Mouse (Mus musculus) kidney, postnatal 25 days (tissue): ENCODE data around the gene Fam171a1.
"Not testable (repeated sequence)": the region's sequence is repeated elsewhere in the genome, so short reads cannot be mapped to it uniquely, and the experiment has no call there.

Source experiments
- DNase-seq, 2 experiments: peaks; one replicate each; pipeline ENCODE4 v3.0.0; 2021; ENCODE audit warnings: mixed read lengths in 2 of 2

Fam171a1 gene

DNA sequence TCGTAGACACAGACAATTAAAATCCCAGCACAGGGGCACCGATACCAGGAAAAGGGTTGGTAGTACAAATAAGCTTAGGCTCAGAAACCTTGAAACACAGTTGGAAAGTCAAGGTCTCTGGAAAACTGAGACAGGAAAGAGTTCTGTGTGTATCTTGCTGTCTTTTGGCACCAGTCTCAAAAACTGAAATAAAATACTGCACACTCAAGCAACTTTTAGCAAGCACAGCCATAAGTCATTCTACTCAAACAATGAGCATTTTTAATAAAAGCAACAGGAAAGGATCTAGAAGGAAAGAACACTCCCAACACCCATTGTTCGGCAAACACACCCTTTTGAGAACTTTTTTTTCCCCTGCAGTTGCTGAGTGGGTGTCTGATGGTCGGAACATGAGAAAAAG is at the start of gene Fam171a1:
TSS of gene Fam171a1 (plus strand) at position 359 of the 400 bp plus-strand sequence.
- DNase-seq: no peak

DNA sequence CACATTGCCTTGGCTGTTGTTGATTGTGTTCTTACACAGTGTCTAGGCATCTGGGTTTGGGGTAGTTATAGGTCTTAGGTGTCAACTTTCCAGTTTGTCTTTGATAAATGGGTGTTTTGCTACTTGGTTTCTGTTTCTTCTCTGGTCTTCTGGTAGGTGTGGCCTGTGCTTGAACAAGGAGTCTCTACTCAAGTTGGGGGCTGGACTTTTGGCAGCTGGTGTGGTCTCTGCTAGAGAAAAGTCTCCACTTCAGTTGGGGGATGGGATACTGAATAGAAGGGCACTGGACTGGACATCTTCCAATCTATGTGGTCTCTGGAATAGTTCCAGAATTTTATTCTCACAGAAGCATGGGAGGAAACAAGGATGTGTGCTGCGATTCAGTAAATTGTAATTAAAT is 44.9 kb upstream of the Fam171a1 start:
- no peak for DNase-seq

DNA sequence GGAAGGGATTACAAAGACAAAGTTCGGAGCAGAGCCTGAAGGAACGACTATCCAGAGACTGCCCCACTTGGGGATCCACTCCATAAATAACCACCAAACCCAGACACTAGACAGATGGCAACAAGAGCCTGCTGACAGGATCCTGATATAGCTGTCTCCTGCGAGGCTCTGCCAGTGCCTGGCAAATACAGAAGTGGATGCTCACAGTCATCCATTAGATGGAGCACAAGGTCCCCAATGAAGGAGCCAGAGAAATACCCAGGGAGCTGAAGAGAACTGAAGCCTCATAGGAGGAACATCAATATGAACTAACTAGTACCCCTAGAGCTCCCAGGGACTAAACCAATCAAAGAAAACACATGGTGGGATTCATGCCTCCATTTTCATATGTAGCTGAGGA is 25.7 kb upstream of the Fam171a1 start:
- not testable (repeated sequence) for DNase-seq

DNA sequence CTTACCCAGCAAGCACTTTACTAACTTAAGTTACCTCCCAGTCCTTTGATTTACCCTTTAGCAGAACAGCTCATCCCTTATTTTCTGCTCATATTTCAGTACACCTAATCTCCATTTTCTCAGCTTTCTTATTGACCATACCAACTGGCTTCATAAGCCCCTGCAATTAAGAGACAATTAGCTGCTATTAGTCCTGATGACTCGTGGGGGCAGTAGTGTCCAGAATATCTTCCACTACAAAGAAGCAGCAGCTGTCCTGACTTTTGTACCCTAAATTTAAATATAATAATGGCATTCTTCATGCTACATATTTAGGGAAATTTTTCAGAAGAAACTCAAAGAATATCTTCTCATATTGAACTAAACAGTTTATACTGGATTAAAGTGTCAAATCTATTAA is 24.8 kb upstream of the Fam171a1 start:
- peak in 1 of 2 experiments; percentile 28 for DNase-seq

DNA sequence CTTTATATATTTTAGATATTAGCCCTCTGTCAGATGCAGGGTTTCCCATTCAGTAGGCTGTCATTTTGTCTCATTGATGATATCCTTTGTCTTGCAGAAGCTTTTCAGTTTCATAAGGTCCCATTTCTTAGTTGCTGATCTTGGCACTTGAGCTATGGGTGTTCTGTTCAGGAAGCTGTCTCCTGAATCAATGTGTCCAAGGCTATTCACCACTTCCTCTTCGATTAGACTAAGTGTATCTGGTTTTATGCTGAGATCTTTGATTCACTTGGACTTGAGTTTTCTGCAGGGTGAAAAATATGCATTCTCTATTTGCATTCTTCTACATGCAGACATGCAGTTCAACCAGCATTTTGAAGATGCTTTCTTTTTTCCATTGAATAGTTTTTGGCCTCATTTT is 17.9 kb upstream of the Fam171a1 start:
- no peak for DNase-seq

DNA sequence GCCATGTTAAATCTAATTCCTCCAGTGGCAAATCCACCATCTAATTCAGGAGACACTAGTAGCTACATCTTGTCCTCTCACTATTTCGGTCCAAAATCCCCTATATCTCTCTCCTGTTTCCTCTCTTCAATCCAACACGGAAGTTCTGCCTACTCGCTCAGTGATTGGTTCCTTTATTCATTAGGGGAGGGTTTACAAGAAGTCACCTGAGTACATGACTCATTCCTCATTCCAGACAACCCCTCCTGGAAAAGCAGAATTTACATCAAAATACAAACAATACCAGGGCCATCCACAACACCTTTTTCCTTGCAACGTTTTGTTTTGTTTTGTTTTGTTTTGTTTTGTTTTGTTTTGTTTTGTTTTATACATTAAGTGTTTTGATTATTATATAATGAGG is 14.1 kb upstream of the Fam171a1 start:
- no peak for DNase-seq

DNA sequence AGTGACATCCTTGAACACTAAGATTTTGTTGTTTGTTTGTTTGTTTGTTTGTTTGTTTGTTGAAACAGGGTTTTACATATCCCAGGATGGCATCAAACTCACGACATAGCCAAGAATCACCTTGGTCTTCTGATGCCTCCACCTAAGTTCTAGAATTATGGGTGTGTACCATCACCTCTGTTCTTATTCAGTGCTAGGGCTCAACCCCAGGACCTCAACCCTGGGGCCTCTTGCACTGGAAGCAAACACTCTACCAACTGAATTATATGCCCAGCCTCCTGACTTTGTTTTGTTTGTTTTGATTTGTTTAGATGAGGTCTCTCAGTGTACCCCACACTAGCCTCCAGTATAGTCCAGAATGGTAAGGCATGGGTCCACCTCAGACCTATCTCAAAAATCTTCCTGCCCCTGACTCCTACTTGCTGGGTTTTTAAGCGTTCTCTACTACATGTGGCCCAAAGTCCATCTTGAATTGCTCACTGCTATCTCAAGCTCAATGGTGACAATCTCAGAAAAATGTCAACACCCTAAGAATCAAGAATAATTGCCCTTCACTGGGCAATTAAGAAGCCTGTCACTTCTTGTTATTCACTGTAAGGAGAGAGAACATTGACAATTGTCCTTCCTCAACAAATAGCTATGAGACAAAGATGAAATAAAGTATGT is 12.6 kb upstream of the Fam171a1 start:
- DNase-seq: no peak

DNA sequence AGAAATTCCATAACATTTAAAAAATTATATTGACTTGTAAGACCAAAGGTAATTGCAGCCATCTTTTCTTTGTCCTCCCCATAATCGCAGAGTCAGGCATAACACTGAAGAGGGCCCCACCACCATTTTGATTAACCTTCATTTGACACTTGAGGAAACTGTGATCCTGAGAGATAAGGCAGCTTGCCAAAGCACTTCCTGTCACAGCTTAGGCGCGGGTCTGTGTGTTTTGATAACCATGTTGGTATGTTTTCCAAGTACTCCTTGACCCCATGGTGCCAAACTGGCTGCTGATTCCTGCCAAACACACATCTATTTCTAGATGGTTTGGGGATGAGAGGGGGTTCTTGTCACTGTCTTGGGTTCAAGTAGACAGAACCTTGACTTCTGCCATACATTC is 11.7 kb upstream of the Fam171a1 start:
- DNase-seq: peak; percentile 64 to 65

DNA sequence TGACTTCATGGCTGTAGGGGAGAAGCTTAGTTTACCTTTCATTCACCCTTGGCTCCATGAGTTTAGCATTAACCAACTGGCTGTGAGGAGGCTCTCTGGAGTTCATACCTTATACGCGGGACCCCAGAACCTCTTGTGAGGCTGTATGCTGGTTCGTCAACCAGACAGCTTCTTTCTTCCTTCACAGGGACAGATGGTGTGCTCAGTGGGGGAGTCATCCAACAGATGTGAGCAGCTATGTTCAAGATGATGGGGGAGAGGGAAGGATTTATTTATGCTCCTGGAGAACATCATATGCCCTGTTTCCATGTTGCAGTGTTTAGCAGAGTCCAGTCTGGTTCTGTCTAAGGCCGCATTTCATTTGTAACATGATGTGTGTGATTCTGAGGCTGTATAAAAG is 6.6 kb upstream of the Fam171a1 start:
- DNase-seq: no peak

DNA sequence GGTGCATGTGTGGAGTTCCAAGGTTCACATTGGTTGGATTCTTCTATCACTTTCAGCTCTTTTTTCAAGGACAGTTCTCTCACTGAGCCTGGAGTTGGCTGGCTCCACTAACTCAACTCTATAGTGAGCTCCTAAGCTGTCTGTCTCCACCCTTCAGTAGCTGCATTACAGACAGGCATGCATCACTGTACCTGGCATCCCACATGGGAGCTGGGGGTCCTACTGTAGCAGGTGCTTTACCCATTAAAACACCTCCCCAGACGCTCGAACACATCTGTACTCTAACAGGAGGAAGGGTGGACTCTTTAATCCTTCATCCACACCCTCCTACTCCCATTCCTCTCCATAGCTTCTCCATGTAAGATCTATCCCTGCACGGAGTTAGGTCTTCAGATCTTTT is 5.6 kb upstream of the Fam171a1 start:
- DNase-seq: no peak

DNA sequence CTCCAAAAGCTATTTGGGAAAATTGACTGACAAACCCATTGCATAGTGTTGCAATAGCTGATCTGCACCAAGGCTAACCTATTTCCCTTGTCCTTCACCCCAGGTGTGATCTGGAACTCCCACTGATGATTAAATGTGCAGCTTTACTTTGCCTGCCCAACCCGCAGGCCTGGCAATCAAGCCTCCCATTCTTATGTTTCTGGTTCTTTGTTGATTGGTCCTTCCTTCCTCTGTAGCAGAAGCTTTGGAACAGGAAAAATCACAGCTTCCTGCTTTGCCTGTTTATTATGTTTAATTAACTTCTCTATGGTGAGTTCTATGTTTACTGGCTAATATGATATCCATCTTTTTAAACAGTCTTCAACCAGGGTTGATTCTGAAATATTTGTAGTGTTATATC is 5.2 kb upstream of the Fam171a1 start:
- no peak for DNase-seq

DNA sequence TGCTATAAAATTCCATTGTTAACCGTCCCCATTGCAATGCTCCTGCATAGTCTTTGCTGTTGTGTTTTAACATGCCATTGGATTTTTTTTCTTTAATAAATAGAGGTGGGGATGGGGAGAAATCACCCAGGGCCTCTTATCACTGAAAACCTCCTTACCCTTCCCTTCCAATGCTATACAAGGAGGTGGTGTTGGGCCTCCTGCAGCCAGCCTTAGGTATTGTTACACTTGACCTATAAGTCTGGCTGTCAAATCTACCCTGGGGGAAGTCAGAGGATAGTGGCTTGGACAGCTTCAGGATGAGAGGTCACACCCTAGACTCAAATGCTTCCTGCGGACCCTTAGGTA is 3.8 kb downstream of the Fam171a1 start:
- no peak for DNase-seq

DNA sequence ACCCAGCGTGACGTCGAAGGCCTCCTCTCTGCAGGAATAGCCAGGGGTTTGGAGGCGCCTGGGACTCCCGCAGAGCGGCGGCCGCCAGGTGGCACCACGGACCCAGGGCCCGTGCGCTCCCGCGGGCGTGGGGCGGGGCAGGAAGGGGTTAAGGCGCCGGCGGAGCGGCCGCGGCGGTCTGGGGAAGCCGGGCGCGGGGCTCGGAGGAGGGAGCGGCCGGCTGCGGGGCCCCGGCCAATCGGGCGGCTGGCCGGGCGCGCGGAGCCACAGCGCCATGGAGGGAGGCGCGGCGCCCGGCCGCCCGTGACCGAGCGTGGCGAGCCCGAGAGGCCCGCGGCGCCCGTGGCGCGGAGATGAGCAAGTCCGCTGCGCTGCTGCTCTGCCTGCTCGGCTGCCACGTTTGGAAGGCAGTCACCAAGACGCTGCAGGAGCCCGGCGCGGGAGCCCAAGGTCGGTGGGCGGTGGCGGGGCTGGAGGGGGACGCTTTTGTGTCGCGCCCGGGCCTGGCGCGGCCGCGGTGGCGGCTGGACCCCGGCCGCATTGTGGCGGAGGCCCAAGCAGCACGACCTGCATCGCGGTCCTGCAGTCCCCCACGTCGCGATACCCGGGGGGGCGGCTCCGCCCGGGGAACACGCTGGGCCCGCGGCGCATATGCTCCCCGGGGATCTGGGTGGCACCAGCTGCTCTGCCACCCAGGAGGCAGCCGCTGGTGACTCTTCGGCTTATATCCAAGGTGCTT is 4.3 kb downstream of the Fam171a1 start:
- peak; percentile 92 to 94 for DNase-seq

DNA sequence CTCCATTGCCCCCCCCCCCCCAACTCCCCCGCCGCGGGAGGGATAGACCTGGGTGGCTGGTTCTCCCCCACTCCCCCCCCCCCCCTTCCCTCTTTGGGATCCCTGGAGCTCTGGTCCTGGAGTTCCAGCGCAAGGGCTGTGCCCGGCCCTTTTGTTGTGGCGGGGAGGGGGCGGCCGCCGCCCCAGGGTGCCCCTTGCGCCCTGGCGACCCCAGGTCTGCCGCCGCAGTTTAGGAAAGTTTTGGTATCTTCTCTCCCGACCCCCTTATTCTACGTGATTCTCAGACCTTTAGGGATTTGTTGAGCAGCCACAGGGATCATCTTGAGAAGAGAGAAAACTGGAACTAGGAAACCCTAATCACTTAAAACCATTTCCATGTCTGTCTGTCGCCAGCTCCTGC is 4.9 kb downstream of the Fam171a1 start:
- no peak for DNase-seq

DNA sequence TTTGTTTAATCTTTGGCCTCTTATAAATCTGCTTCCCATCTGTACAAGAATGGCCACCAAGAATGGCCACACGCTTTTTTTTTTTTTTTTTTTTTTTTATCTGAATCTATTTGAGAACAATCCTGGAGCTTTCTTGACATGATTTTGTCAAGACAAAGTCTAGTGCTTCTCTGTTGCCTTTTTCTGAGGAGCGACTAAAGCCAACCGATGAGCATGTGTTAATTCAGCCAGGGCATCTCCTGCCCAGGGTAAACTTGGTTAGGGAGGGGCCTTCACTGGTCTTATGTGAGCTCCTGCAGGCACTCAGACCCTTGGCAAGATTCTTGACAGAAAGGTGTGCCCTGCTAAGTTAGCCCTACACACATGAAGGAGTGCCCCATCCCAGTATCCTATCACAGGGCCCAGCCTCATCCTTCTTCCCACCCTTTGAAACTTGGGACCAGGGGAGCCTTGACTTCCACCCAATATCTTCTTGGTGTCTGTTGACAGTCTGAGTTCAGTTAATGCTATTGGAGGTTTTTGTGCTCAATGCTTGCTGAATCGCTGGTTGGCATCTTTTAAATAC is 5.4 kb downstream of the Fam171a1 start:
- no peak for DNase-seq

DNA sequence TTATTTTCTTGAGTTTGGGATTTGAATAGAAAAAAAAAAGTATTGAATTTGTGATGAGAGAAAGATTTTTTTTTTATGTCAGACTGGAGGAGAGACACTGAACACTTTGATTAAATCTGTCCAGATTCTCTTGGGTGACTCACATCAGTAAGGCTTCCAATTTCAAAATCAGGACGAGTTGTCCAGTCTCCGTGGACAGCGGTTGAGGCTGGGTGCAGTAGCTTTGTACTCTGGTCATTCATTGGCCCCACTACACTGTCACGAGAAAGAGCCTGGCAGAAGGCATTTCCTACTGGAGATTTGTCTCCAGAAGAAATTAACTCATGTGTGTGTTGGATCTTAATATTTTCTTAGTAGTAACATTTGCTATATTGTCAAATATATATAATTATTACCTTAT is 8.5 kb downstream of the Fam171a1 start:
- DNase-seq: no peak

DNA sequence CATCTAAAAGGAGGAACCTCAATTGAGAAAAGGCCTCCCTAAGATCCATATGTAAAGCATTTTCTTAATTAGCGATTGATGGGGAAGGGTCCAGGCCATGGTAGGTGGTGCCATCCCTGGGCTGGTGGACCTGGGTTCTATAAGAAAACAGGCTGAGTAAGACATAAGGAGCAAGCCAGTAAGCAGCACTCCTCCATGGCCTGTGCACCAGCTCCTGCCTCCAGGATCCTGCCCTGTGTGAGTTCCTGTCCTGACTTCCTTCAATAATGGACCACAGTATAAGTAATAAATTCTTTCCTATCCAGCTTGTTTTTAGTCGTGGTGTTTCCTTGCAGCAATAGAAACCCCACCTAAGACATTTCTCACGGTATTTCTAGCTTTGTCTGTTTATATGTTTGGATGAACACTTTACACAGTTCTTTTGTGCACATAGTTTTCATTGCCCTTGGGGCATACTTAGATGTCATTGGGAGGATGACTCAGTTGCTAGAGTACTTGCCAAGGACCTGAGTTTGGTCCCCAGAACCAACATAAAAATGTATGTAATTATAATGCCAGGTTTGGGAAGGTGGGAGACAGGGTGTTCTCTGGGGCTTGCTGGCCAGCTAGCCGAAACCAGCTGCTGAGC is 13.3 kb downstream of the Fam171a1 start:
- no peak for DNase-seq

DNA sequence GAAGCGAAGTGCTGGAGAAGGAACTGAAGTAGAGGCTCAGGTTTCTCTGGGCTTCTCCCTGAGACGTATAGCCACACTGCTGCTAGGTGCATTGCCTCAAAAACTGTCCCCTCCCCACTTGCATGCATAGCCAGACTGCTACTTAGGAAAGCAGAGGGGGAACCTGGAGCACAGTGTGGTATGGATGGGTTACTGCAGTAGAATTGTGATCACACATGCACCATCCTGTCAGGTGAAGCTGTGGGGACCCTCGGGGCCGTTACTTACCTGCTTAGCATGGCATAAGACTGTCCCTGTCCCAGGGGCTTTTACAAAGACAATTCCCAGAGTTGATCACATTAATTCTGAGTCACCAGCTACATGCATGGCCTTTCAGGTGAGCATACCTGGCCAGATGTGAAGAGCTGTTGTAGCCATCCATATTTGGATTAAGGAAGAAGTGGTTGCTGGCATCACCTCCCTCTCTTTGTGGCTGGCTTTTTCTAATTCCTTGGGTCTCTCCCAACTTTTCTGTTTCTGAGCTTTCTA is 14.4 kb downstream of the Fam171a1 start:
- DNase-seq: no peak

DNA sequence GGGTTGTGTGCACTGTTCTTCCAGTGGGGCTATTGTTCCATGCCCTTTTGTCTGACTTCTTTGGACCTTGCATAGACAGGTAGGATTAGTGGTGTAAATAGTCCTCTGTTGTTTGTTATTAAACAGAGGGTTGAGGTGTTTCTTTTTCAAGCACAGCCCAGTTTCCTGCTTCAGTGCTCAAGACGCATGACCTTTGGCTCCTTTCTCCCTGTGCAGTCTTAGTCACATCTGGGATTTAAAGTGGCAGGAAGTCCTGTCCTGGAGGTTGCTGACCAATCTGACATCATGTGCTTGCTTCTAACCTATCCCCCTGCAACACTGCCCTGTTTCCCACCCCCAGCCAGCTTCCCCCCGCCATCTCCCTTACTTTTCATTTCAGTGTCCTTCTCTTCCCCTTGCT is 14.9 kb downstream of the Fam171a1 start:
- peak; percentile 68 to 85 for DNase-seq

DNA sequence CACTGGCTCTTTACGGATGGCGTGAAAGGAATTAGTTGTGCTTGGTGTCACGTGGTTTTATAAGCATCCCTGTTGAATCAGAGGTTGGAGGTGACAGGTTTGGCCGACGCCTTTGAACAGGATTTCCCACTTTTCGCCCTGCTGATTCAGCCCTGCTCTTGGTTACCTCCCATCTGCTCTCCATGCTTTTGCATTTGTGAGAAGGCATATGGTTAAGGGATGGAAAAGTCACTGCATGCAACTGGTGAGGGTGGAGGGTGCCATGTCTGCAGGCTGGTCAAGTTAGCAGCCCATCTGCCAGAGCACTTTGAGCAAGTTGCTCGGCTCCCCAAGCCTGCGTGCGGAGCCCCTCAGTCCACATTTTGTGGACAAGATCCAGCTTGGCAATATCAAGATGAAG is 18.4 kb downstream of the Fam171a1 start:
- DNase-seq: no peak

DNA sequence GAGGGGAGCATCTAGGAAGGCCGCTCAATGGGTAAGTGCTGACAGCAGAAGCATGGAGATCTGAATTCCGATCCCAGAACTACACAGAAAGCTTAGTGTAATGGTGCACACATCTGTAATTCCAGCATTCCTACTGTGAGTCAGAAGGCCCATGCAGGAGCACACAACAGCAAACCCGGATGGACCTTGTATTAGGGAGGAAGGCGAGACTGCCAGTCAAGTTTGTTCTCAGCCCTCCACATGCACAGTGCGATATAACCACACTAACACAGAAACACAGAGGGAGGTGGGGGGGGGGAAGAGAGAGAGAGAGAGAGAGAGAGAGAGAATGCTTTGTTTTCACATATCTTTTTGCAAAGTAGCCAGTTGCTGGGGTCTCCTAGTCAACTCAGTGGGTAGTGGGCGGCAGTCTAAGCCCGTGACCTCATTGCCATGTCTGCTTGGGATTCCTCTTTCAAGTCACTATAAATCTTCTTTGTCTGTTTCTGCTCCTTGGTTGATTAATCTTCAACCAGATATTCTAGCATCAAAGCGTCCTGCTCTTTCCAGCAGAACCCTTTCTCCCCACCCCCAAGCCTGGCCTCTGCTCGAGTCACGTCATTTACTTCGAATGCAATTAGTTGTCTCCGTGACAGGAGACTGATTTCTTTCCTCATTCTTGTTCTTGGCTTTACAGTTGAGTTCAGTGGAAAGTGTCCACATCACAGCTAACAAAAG is 20.7 kb downstream of the Fam171a1 start:
- peak; percentile 83 to 91 for DNase-seq

DNA sequence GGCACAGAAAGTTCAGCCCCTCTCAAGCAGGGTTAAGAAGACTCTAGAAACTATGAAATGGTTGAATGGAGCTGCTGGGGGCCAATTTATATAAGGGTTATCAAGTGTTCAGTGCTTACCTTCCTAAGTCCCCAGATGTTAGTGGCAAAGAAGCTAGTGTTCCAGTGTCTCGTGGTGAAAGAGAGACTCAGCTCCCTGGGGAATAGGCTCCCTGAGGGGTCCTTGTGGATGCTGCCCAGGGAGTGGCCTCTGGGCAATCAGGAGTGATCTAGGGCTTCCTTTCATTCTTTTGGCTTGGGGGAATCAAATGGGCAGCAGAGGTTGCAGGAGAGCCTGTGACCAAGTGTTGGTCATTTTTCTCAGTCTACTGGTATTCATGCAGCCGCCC is 21.3 kb downstream of the Fam171a1 start:
- DNase-seq: no peak

DNA sequence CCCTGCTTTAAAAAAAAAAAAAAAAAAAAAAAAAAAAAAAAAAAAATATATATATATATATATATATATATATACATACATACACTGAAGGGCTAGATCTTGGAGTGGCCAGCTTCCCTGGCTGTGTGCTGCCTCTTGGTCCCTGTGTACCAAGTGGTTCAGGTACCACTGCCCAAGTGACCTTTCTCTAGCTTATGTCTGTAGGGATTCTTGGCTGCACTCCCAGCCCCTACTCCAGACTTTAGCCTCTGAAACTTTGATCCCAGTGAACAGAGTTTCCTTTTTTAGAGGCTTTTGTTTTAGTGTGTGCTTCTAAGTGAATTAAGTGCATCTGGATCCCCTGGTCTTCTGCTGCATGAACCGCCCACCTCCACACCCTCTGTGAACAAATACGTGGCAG is 24.3 kb downstream of the Fam171a1 start:
- peak; percentile 87 to 89 for DNase-seq
